Mouse (Mus musculus): ENCODE measurements around the gene Sco1.
A peak's percentile ranks its signal among the peaks of the same experiment; 100 is the strongest.

Sco1 gene

DNA sequence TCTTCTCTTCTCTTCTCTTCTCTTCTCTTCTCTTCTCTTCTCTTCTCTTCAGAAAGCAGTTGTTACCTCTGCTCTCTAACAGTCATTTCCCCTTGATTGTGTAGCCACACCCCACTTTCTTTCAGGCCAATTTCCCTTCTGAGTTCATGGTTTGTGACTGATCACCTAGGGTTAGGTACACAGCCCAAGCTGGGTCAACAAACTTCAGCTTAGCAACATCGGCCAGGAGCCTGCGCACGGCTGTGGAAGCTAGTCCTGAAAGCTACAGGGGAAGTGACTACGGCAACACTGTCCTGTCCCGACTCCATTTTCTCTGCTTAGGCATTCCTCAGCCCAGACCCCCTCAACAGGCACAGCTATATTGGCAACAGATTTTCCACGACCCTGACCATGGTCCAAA is 7.5 kb upstream of the Sco1 start:
- peak; percentile 47 to 72 for DNase-seq

DNA sequence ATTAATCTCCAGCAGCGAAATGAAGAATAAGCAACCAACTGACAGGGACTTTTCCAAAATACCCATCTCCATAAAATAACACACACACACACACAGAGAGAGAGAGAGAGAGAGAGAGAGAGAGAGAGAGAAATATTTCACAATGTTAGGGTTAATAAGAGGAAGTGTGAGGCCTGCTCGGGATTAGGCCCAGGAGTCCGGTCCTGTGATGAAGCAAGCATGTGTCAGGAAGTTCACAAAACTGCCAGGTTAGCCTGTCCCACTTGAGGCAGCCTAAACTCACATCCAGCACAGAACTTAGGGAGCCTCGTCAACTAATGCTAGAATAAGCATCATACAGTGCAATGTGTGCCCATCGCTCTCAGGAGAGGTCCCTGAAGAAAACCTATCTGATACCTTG is 5.3 kb upstream of the Sco1 start:
- DNase-seq: no peak

DNA sequence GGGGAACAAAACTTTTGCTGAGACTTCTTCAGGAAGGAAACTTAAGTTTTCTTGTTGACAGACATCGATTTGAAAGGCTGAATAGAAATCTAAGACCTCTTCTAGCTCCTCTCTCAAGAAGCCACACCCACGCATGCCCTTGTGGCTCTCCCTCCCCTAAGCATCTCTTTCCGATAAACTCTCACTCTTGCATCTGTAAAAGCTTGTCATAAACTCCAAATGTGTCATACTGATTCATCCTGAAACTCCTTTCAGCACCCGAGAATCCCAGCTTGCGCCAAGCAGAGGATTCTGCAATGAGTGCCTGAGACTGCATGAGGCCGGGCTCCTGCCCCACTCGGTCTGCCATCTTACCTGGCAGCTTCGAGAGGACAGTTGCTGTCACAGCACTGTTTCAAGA is 4.0 kb upstream of the Sco1 start:
- no peak for DNase-seq

- DNase-seq: no peak
Observed at GRCm38 (mm10) chr11:67049256-67049655, 3.2 kb upstream of the Sco1 start.

DNA sequence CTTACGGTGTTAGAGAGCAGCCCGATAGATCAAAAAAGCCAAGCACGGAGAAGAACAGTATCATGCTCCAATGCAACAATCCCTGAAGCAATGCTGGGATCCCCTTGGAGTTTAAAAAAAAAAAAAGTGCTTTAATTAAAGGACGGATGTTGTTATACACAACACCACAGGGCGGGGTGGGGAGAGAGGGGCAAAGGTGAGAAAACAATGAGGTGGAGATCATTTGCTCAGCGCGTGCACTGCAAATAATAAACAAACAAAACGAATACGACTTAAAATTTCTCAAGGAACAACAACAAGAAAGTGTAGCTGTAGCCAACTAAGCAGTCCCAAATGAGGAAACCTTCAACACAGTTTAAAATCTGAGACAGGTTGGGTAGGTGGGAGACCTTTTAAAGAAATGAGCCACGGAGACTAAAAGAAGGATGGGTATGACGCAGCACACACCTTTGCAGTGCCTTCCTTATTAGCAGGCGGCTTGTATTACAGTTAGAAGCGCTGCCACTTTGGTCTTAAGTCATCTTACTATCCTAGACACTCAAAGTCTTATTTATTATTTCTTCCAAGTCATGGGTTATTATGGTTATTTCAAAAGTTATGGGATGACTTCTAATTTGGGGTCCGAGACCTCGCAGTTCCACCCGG is 672 bp upstream of the Sco1 start:
- DNase-seq: no peak

GRCm38 (mm10) chr11:67054754-67055365 is 2.4 kb downstream of the Sco1 start:
- DNase-seq: no peak

DNA sequence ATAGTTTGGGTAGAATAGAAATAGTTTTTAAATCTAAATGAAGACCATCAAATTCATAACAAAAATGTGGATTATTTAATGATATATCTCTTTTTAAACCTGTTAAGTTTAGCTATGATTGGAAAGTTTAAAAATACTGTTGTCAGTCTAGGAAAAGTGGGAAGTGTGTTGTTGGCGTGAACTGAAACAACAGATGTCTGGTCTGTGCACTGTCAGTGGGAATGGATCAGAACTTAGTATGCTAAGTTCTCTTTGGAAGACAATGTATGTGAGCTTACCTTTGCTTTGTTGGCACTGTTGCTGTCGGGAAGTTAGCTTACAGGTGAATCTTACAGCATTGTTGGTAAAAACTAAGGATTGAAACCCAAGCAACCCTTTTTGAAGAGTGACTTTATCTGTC is 8.8 kb downstream of the Sco1 start:
- DNase-seq: no peak

- DNase-seq: no peak
Observed at GRCm38 (mm10) chr11:67062726-67063125, 10.3 kb downstream of the Sco1 start.

DNA sequence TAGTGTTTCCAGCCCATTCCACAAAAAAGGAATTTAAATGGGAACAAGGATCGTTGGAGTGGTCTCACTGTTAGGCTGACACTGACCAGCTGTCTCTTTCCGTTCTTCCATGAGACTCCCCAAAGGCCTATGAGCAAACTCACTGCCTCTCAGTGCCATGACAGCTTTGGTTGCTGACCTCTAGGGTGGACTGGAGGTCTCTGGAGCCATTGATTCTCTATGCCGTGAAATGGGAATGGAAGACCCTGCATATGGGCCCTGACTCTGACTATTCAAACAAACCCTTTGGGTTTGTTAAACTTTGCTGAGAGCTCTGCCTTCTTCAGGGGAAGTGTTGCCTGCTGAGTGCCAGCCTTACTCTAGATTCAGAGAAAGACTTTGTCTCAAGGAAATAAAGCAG is 15.3 kb downstream of the Sco1 start:
- DNase-seq: no peak

DNA sequence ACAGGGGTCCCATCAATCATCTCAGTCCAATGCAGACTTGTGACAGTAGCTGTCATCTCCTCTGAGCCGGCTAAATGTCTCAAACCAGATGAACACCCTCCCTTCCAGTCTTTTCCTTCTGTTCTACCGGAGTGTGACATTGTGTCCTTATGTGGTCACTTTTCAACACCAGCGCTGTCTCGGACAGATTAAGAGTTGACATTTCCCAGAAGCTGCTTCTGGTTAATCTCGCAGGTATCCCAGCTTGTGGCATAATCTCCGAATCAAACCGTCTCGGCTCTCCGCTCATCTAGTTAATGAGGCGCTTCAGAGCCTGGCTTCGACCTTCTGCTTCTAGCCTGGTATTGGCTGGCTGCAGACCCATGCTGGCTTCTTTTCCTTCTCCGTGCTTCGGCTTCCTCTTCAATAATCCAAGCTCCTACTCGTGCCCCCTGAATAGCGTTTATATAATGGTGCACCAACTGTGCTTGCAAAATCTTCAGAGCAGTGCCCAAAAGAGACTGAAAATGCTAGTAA is 20.2 kb downstream of the Sco1 start:
- DNase-seq: no peak

GRCm38 (mm10) chr11:67075036-67075435 is 22.6 kb downstream of the Sco1 start:
- no peak for DNase-seq

GRCm38 (mm10) chr11:67076781-67077180 is 24.3 kb downstream of the Sco1 start:
- DNase-seq: no peak

DNA sequence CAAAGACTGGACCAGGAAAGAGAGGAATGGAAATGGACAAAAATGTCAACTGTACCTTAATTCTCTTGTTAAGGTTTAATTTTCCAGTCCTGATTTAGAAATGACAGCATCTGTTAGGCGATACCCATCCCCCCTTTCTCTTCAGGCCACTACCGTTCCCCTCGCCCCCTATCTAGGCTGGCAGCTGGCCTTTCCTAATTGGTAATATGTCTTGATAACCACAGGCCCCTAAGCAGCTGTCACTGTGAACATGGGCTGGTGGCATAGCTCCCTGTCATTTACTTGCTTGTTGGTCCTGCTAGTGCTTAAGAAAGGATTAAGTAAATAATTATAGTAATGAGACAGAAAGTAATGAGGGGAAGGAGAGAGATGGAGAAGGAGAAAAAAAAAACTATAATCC is 25.0 kb downstream of the Sco1 start:
- no peak for DNase-seq

- no peak for DNase-seq
Observed at GRCm38 (mm10) chr11:67078000-67078399, 25.5 kb downstream of the Sco1 start, which contains the start of gene Myh3. Gene Myh3, plus strand, starts transcription at chr11:67078300.

- no peak for DNase-seq
Observed at GRCm38 (mm10) chr11:67078888-67079287, 26.4 kb downstream of the Sco1 start.

DNA sequence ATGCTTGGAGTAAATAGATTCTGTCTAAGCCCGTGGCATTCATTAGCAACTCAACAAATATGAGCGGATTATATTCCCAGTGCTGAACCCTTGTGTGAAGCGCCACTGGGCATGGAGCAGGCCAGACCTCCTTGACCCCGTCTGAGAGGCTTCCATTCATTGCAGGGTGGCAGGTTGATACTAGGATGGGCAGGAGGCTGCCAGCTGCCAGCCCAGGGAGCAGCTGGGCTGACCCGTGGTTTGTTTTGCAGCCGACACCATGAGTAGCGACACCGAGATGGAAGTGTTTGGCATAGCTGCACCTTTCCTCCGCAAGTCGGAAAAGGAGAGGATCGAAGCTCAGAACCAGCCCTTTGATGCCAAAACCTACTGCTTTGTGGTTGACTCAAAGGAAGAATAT is 27.3 kb downstream of the Sco1 start:
- DNase-seq: no peak

DNA sequence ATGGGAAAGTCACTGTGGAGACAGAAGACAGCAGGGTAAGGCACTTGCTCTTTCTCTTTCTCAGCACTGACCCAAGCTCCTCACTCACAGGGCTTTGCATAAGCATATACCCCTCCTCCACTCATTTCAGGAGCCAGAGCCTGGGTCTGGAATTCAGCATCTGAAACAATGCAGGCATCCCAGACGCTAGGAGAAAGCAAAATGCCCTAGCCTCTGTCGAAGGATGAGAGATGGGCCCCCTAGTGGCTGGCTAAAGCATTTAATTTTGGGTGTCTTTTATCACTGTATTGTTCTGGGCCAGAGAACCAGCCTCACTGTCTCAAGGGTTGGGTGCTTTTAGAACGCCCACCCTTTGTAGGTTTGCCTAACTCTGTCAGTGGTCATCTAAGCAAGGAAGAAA is 27.7 kb downstream of the Sco1 start:
- peak; percentile 22 to 52 for DNase-seq

GRCm38 (mm10) chr11:67081125-67081649 is 28.7 kb downstream of the Sco1 start:
- DNase-seq: peak; percentile 57 to 70

- no peak for DNase-seq
Observed at GRCm38 (mm10) chr11:67082188-67082587, 29.7 kb downstream of the Sco1 start.

DNA sequence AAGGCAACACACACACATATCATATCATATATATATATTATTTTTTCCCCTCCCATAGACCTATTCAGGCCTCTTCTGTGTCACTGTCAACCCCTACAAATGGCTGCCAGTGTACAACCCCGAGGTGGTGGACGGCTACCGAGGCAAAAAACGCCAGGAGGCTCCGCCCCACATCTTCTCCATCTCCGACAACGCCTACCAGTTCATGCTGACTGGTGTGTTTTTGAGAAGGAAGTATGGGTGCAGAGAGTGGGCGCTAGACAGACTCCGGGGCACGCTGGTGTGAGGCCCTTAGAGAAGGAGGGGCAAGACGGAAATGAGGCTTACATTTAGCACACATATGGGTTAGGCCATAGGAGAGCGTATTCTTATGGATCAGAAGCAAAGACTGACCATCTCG is 30.3 kb downstream of the Sco1 start:
- DNase-seq: no peak

DNA sequence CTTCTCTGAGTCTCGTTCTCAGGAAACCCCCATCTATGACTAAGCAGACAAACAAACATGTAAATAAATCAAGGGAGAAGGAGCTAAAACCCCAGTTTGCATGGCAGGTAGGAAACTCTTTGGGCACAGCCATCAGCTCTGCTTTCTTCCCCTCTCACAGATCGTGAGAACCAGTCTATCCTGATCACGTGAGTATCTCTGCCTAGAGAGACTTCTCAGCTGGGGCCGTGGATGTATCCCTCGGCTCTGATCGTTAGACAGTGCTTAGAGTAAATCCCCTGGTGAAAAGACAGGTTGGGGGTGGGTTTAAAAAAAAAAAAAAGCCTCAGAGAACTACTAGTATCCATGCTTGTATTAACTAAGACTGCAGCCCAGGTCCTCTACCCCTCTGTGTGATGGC is 30.8 kb downstream of the Sco1 start:
- no peak for DNase-seq

DNA sequence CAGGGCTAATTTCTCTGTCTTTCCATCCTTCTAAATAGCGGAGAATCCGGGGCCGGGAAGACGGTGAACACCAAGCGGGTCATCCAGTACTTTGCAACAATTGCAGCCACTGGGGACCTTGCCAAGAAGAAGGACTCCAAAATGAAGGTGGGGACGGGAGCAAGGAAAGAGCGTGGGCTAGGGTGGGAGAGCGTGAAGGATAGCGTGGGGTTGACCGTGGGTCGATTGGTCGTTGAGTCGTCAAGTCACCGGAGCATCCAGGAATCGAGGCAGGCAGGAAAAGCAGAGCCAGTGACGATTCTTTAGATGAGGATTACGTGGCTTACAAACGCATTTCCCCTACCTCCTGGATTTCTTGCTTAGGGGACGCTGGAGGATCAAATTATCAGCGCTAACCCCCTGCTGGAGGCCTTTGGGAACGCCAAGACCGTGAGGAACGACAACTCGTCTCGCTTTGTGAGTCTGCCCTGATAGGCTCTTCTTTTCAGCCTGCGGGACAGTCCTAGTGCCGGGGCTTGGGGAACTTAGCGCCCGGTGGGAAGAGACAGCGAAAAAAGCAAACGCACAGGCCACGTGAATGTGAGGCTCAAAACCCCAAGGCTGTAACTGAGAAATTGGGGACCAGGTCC is 31.4 kb downstream of the Sco1 start:
- DNase-seq: no peak

DNA sequence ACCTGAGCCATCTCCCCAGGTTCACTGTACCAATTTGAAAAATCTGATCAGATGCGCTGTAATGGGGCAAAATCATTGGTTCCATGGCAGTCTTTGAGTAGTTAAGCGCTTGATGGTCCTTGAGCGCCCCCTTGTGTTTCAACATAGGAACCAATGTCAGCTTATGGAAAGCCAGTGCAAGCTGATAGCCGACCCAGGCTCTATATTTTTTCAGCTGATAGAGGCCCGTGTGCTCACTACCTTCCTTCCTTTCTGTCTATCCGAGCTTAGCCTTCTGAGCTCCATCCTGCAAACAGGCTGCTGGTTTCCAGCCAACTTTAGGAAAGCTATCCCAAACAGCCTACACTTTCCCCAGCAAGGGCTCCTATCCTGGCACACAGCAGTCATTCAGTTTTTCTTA is 33.0 kb downstream of the Sco1 start:
- DNase-seq: peak; percentile 49 to 71
